Mouse (Mus musculus) CH12.LX (cell line): ENCODE measurements at regions not wholly inside any gene's neighbourhood (a gene's known extent, or its start where the extent isn't known, plus 50 kb on each side); places are given as distances from the start of the nearest gene placed in this dataset.
A peak's percentile ranks its signal among the peaks of the same experiment; 100 is the strongest.

Source experiments
- DNase-seq: peaks from one replicate; pipeline ENCODE4 v3.0.0-alpha.2; 2013; ENCODE audit errors: extremely low read depth
- H3K27ac ChIP-seq: 2 replicates; pipeline ENCODE4 v1.5.1; 2012; ENCODE audit warnings: low read depth, mild to moderate bottlenecking, control low read depth, moderate library complexity; ENCODE audit not compliant: insufficient read depth
- H3K27me3 ChIP-seq: replicated peaks from 2 replicates; pipeline ENCODE3; 2012; ENCODE audit warnings: inconsistent platforms
- H3K36me3 ChIP-seq, 2 experiments: replicated peaks in 1 of 2; 2 replicates each; pipeline versions ENCODE3 to v1.6.1; 2012; ENCODE audit warnings: inconsistent platforms in 1 of 2, low read length in 1 of 2, mild to moderate bottlenecking in 1 of 2, mixed read lengths in 1 of 2, moderate library complexity in 1 of 2; ENCODE audit not compliant: control insufficient read depth in 1 of 2, insufficient read depth in 1 of 2
- H3K4me1 ChIP-seq, 2 experiments: 2 replicates each; pipeline ENCODE4 v1.6.1; 2012; ENCODE audit warnings: inconsistent platforms in 1 of 2, moderate library complexity in 1 of 2; ENCODE audit not compliant: insufficient read depth in 2 of 2, control insufficient read depth in 1 of 2
- H3K4me2 ChIP-seq: 2 replicates; pipeline ENCODE4 v1.6.1; 2012; ENCODE audit warnings: low read depth, mild to moderate bottlenecking, control low read depth; ENCODE audit not compliant: poor library complexity, insufficient read depth, severe bottlenecking
- H3K4me3 ChIP-seq, 3 experiments: fragments of 150-350 bp in 1 of 3; sonication (generic) in 1 of 3; replicated peaks in 1 of 3; 2 replicates each; pipeline versions ENCODE3 to v1.5.1; 2011 to 2012; ENCODE audit warnings: low read depth in 2 of 3, low read length in 2 of 3, mild to moderate bottlenecking in 2 of 3, moderate library complexity in 2 of 3, control low read depth in 1 of 3, improper control_type of control experiment in 1 of 3, inconsistent platforms in 1 of 3, mixed read lengths in 1 of 3; ENCODE audit not compliant: poor library complexity in 1 of 3
- H3K79me2 ChIP-seq: replicated peaks from 2 replicates; pipeline ENCODE4 v1.6.1; 2012; ENCODE audit warnings: mild to moderate bottlenecking, moderate library complexity; ENCODE audit not compliant: control insufficient read depth, poor library complexity, insufficient read depth, severe bottlenecking; ENCODE audit errors: extremely low read depth
- H3K9ac ChIP-seq: 2 replicates; pipeline ENCODE4 v1.6.1; 2012; ENCODE audit warnings: low read depth, mild to moderate bottlenecking, control low read depth, moderate library complexity; ENCODE audit not compliant: insufficient read depth
- H3K9me3 ChIP-seq: replicated peaks from 2 replicates; pipeline ENCODE3; 2012; ENCODE audit warnings: low read length, inconsistent platforms, mixed read lengths
- CHD2 ChIP-seq: IDR thresholded peaks from 2 replicates; pipeline ENCODE4 v1.6.1; 2011; ENCODE audit warnings: low read length, improper control_type of control experiment
- CTCF ChIP-seq, 2 experiments: IDR thresholded peaks in 1 of 2; conservative IDR thresholded peaks in 1 of 2; 2 replicates each; pipeline ENCODE4 v1.5.1; 2011 to 2012; ENCODE audit warnings: low read depth in 2 of 2, low read length in 2 of 2, improper control_type of control experiment in 1 of 2, inconsistent platforms in 1 of 2, mild to moderate bottlenecking in 1 of 2, moderate library complexity in 1 of 2
- ELF1 ChIP-seq: IDR thresholded peaks from 2 replicates; pipeline ENCODE4 v1.6.1; 2014; ENCODE audit warnings: low read depth, mild to moderate bottlenecking, inconsistent platforms, low read length, improper control_type of control experiment
- IRF4 ChIP-seq: IDR thresholded peaks from 2 replicates; pipeline ENCODE4 v1.6.1; 2014; ENCODE audit warnings: low read depth, mild to moderate bottlenecking, inconsistent platforms, low read length, improper control_type of control experiment
- JUN ChIP-seq: IDR thresholded peaks from 2 replicates; pipeline ENCODE4 v1.6.1; 2011; ENCODE audit warnings: low read depth, mild to moderate bottlenecking, low read length, improper control_type of control experiment, moderate library complexity; ENCODE audit not compliant: insufficient read depth
- MAFK ChIP-seq: IDR thresholded peaks from 2 replicates; pipeline ENCODE4 v1.6.1; 2011; ENCODE audit warnings: low read length, improper control_type of control experiment; ENCODE audit not compliant: insufficient replicate concordance
- MAZ ChIP-seq: IDR thresholded peaks from 2 replicates; pipeline ENCODE4 v1.6.1; 2012; ENCODE audit warnings: low read depth, mild to moderate bottlenecking, inconsistent platforms, low read length, improper control_type of control experiment, moderate library complexity
- MXI1 ChIP-seq: IDR thresholded peaks from 2 replicates; pipeline ENCODE4 v1.6.1; 2011; ENCODE audit warnings: mild to moderate bottlenecking, low read depth, low read length, improper control_type of control experiment
- MYC ChIP-seq: IDR thresholded peaks from 2 replicates; pipeline ENCODE4 v1.6.1; 2011; ENCODE audit warnings: low read depth, mild to moderate bottlenecking, improper control_type of control experiment, low read length
- POLR2A ChIP-seq: IDR thresholded peaks from 2 replicates; pipeline ENCODE4 v1.6.1; 2011; ENCODE audit warnings: low read depth, mild to moderate bottlenecking, improper control_type of control experiment, low read length
- RAD21 ChIP-seq: IDR thresholded peaks from 2 replicates; pipeline ENCODE4 v1.6.1; 2011; ENCODE audit warnings: low read depth, mild to moderate bottlenecking, low read length, improper control_type of control experiment, moderate library complexity
- SIN3A ChIP-seq: IDR thresholded peaks from 2 replicates; pipeline ENCODE4 v1.6.1; 2012; ENCODE audit warnings: low read length, improper control_type of control experiment, inconsistent platforms
- SMC3 ChIP-seq: IDR thresholded peaks from 2 replicates; pipeline ENCODE4 v1.6.1; 2011; ENCODE audit warnings: low read depth, low read length, improper control_type of control experiment
- TCF12 ChIP-seq: IDR thresholded peaks from 2 replicates; pipeline ENCODE4 v1.6.1; 2014; ENCODE audit warnings: low read depth, mild to moderate bottlenecking, inconsistent platforms, low read length, improper control_type of control experiment
- ZMIZ1 ChIP-seq: IDR thresholded peaks from 2 replicates; pipeline ENCODE4 v1.6.1; 2012; ENCODE audit warnings: low read depth, mild to moderate bottlenecking, inconsistent platforms, low read length, improper control_type of control experiment
- dilution Hi-C: fragments of 300-500 bp; cut with MboI; formaldehyde crosslinking; loops from 2 replicates; pipeline ENCODE4 v1.14.3; 2020; ENCODE audit warnings: low sequenced_read_pairs; ENCODE audit not compliant: extremely low pct_unique_long_range_greater_than_20kb, extremely low pct_ligation_motif_present
- in situ Hi-C: fragments of 300-500 bp; cut with MboI; formaldehyde crosslinking; loops from 3 replicates; pipeline ENCODE4 v1.14.3; 2019; ENCODE audit warnings: low sequenced_read_pairs, low pct_ligation_motif_present, low pct_unique_long_range_greater_than_20kb, mixed read lengths

GRCm38 (mm10) chr6:43021967-43022366 is 73.1 kb downstream of the Olfr444 start:
- Histone ChIP-seq H3K4me1 (no peaks in the 10 kb centered on the region), H3K4me2 (no peak overlapping the region)
- in situ Hi-C loops = no loop called here
- peak; percentile 50 for DNase-seq
- TF ChIP-seq SMC3 = peak; percentile 34; the same call in 1 of the 2 replicates
- TF ChIP-seq ELF1 = no peak
- TF ChIP-seq POLR2A = no peak
- TF ChIP-seq CTCF (conservative IDR thresholded peaks at IDR 0.05 in 1 of 2, IDR thresholded peaks at IDR 0.05 in 1 of 2; ENCODE audit: low read depth in 2 of 2, low read length in 2 of 2) = peak; percentile 46 to 57
- TF ChIP-seq MYC = no peak
- TF ChIP-seq MAFK = no peak
- no peak for TF ChIP-seq JUN
- peak; percentile 5 for TF ChIP-seq RAD21
- TF ChIP-seq CHD2 = no peak
- TF ChIP-seq MAZ = no peak
- no peak for TF ChIP-seq IRF4
- TF ChIP-seq SIN3A = no peak
- TF ChIP-seq TCF12 = no peak
- TF ChIP-seq MXI1 = no peak
- TF ChIP-seq ZMIZ1 = no peak
- TF ChIP-seq, all 38 proteins: peak for 3
- H3K27me3 ChIP-seq = no peaks in the 10 kb centered on the region
- H3K36me3 ChIP-seq = no peaks in the 10 kb centered on the region
- H3K9me3 ChIP-seq = no peaks in the 10 kb centered on the region
- H3K4me3 ChIP-seq = no peak overlapping the region
- no peak overlapping the region for H3K27ac ChIP-seq
- H3K9ac ChIP-seq = no peak overlapping the region
- H3K79me2 ChIP-seq = no peaks in the 10 kb centered on the region
- dilution Hi-C loops = no loop called here
